Mouse (Mus musculus) E14TG2a.4 (cell line): ENCODE measurements around the gene Hspb11.

Experiments used
- CTCF ChIP-seq: conservative IDR thresholded peaks from 2 replicates; pipeline ENCODE4 v1.5.1; 2014; ENCODE audit warnings: low read length
- NANOG ChIP-seq: IDR thresholded peaks from 2 replicates; pipeline ENCODE4 v1.6.1; 2014; ENCODE audit warnings: borderline replicate concordance, low read length, mixed read lengths
- POU5F1 ChIP-seq: IDR thresholded peaks from 2 replicates; pipeline ENCODE4 v1.6.1; 2014; ENCODE audit warnings: low read length, borderline replicate concordance

DNA sequence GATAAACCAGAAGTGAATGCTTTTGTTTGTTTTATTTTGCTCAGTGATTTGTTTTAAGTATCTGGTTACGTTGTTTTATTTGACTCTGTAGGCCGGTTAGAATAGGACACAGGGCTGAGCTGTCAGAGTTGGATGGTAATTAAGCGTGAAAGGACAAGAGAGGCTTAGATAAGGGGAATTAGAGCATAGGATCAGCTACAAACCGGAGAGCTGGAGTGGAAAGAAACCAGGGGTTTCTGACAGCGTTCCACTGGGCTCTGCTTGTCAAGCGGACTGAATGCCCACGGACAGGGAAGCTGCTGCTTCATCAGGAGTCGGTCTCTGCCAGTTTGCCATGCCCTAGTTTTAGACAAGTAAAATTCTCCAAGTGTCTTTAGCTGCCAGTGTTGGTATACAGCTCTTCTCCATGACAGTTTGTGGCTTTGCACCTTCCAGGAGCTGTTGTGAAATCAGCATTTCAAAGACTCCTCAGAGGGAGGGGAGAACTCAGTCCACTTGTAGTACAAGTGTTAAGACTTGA lies 24.9 kb downstream of the Hspb11 start:
- TF ChIP-seq CTCF: no peak
- TF ChIP-seq NANOG: no peak
- TF ChIP-seq POU5F1: no peak
